Mouse (Mus musculus) ES-E14 (cell line): ENCODE results near the gene Serpine3.

ENCODE experiments used
- HCFC1 ChIP-seq: IDR thresholded peaks from 2 replicates; pipeline ENCODE4 v1.6.1; 2012; ENCODE audit warnings: low read length, inconsistent platforms, borderline replicate concordance; ENCODE audit not compliant: insufficient read depth
- MAFK ChIP-seq: IDR thresholded peaks from 2 replicates; pipeline ENCODE4 v1.6.1; 2014; ENCODE audit warnings: mild to moderate bottlenecking, low read depth, low read length, inconsistent platforms; ENCODE audit not compliant: insufficient read depth
- ZC3H11A ChIP-seq: IDR thresholded peaks from 2 replicates; pipeline ENCODE4 v1.6.1; 2012; ENCODE audit warnings: low read depth, mild to moderate bottlenecking, inconsistent platforms, low read length, borderline replicate concordance
- ZNF384 ChIP-seq: IDR thresholded peaks from 2 replicates; pipeline ENCODE4 v1.6.1; 2012; ENCODE audit warnings: low read depth, low read length, inconsistent platforms

DNA sequence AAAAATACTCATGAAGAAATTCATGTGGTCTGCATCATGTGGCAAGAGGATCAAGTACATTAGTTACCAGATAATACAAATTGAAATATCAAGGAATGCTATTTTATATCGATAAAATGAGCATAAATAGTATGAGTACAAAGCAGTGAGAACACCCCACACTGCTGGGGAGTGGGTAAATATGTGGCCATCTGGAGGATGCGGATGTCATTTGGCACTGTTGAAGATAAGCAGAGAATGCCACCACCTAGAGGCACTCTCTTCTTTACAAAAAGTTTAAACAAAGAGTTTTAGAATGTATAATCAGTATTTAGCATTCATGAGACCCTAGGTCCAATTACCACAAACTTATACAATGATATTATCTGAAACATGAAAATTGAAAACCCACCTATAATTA is 54.7 kb downstream of the Serpine3 start:
- TF ChIP-seq ZC3H11A (no peak), HCFC1 (no peak), MAFK (no peak), ZNF384 (no peak)
